Mouse (Mus musculus) kidney, embryonic 14.5 days (tissue): ENCODE measurements at regions not wholly inside any gene's neighbourhood (a gene's known extent, or its start where the extent isn't known, plus 50 kb on each side); places are given as distances from the start of the nearest gene placed in this dataset. TPM values are rescaled to one million over a fixed set of nuclear protein-coding genes. Genes with fewer than 3 reads are reported as not detected.

Experiments used
- microRNA-seq: library from miRNA; unstranded; fragments of <30 nt; microRNA quantifications from one replicate; pipeline ENCODE4, GENCODE M21; 2016

Small RNA genes in the stretch of these regions (microRNA-seq; reads per million reads assigned to microRNA genes)
- not detected for gene Gm25306
